Mouse (Mus musculus) adrenal gland, adult 18-20 months (tissue): ENCODE data around the gene Ccr6. TPM values are rescaled to one million over a fixed set of nuclear protein-coding genes. Genes with fewer than 3 reads are reported as not detected.

ENCODE experiments used
- DNase-seq, 2 experiments: peaks; one replicate each; pipeline ENCODE4 v3.0.0; 2021 to 2022; ENCODE audit warnings: low spot score in 2 of 2
- total RNA-seq, 2 experiments: library from RNA; stranded (reverse); gene quantifications; 1 replicate in 1 of 2; 2 replicates in 1 of 2; pipeline ENCODE4 v1.2.3; 2021

Ccr6 gene
- total RNA-seq, 2 experiments from 2014 or later, result not detected

- DNase-seq, result no peak
Measured at GRCm38 (mm10) chr17:8233618-8234214, 2.1 kb upstream of the Ccr6 start.

DNA sequence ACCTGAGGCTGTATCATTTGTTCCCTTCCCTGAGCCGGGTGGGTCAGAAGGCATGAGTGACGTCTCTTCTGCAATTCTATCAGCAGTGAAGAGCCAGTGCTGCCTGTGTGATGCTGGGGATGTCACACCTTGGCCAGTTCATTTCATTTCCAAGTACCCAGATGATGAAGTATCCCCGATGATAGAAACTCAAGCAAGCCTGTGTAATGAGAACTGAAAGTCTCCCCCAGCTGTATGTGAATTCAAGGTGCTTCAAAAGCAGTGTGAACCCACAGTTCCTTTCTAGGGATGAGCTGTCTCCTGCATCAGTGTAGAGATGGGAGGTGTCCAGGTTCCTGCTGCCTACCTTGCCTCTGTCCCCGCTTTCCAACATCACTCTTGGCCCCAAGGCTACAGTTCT is 1.3 kb upstream of the Ccr6 start:
- no peak for DNase-seq

DNA sequence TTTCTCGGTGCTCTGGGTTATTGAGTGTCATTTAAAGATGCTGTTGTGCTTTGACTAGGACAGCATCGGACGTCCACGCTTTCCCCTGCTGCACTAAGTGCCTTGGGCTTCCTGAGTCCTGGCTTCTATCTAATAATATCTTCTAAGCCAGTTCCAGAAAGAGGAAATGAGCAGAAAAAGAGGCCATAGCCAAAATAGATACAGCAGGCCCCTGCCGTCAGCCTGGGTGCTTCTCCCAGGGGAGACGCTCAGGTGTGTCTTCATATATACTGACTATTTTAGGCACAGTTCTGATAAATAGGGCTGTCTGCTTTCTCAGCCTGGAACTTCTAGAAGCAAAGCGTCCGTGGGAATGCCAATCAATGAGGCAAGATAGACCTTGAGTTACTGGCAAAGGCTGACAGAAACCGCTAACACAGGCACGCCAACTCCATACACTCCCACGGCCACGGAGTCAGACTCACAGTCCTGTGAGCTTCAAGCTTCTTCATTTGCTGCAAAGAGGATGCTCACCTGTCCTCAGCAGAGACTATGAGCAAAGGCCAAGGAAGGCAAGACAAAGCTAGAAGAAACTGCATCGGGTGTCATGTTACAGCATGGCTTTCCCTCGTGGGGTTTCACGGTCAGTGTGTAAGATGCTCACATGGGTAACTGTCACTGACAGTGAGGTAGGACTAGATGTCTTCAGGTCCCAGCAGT is 2.3 kb downstream of the Ccr6 start:
- DNase-seq, result no peak

GRCm38 (mm10) chr17:8239561-8239960 is 3.7 kb downstream of the Ccr6 start:
- DNase-seq, result no peak

GRCm38 (mm10) chr17:8240517-8240916 is 4.7 kb downstream of the Ccr6 start:
- DNase-seq, result no peak

- DNase-seq, result no peak
Measured at GRCm38 (mm10) chr17:8241645-8242044, 5.8 kb downstream of the Ccr6 start.

GRCm38 (mm10) chr17:8242186-8242585 is 6.3 kb downstream of the Ccr6 start:
- DNase-seq, result no peak

DNA sequence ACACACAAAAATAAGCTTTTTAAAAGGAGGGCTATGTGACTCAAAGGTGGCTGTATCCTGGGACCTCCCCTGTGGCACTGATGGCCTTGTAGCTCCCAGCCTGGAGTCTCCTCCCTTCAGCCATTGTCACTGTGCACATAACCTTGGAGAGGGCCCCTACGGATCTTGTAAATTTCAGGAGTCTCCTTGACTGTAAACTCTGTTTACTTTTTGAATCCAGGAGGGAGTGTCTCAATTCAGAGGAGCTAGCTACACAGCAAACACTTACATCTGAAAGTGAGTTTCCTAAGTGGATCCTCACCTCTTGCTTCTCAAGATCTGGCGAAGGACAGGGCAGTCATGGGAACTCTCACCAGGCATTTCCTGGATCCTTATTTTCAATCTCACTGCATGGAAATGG is 8.3 kb downstream of the Ccr6 start:
- DNase-seq, result no peak

GRCm38 (mm10) chr17:8246102-8246754 is 10.4 kb downstream of the Ccr6 start:
- no peak for DNase-seq

DNA sequence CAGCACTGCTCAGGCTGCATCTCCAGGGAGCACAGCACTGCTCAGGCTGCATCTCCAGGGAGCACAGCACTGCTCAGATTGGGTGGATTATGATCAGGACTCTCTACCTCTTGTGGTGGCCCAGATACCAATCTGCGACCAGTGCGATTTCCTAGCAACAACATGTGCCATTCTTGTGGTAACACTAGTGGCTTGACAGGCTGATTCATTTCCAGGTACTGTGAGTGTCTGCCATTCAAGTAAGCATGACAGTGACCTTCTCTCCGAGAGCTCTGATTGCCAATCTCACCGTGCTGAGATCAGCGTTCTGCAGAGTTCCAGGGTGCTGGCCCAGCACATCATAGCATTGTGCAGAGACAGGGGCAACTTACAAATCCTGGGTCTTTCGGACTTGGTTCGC is 15.9 kb downstream of the Ccr6 start:
- no peak for DNase-seq

- DNase-seq, result no peak
Measured at GRCm38 (mm10) chr17:8254268-8254667, 18.4 kb downstream of the Ccr6 start.

DNA sequence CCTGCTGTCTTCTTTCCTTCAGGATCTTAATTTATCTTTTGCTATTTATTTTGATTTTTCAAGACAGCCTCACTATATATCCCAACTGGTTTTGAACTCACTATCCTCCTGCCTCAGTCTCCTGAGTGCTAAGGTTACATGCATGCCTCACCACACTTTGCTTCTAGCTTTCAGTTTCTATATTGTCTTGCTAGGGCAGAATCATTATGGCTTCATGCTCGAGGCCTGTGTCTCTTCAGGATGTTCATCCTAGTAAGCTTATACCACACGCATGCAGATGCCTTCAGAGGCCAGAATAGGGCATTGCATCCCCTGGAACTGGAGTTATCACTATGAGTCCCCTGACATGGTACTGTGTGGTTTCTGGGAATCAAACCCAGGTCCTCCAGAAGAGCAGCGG is 19.1 kb downstream of the Ccr6 start:
- DNase-seq, result no peak

GRCm38 (mm10) chr17:8255583-8255982 is 19.7 kb downstream of the Ccr6 start:
- DNase-seq, result no peak

GRCm38 (mm10) chr17:8256982-8257381 is 21.1 kb downstream of the Ccr6 start:
- DNase-seq, result no peak

- DNase-seq, result peak in 1 of 2 experiments; percentile 35
Measured at GRCm38 (mm10) chr17:8264638-8265037, 28.8 kb downstream of the Ccr6 start.

DNA sequence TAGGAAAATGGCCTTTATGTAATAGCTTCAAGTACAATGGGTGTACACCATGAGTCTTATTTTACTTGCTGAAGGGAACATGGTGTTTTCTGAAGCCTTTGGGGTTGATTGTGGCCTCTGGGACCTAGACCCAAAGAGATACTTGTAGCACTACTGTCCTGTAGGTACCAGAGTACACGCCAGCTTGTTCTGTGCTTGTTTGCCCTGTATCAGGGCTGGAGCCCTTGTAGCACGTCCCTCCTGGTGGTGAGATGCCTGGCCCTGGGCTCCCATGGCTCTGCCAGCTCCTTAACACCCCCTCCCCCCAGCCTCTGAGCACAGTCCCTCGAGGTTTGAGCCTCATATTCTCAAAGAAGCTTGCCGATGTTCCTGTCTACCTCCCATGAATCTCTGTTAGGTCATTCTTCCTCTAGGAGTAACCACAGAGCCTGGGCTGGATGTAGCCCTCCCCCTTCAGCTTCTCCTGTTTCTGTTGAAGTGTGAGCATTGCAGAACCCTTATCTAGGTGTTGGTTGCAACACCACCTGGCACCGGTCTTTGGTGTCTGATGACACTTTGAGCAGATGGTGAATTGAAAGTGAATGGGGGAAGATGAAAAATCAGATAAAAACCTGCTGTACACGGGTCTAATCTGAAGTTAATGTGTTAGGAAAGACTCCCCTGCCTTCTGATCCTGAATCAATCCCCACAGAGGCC is 36.4 kb downstream of the Ccr6 start:
- DNase-seq, result no peak

DNA sequence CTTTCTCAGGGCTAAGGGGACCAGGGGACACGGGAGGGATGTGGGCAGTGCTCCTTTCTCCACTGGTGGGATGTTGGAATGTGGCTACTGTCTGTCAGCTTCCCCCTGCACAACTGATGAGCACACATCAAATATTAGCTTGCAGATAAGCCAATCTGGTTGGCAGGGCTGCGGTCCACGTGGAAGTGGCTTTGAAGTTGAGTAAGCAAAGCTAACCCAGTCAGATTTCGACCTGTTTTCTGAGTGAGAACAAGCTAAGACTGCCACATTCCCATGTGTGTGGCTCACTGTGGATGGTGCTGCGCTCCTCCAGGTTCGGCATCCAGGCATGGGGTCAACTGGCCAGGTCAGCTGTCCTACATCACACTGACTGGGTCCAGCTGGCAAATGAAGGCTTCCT is 37.1 kb downstream of the Ccr6 start:
- DNase-seq, result no peak

GRCm38 (mm10) chr17:8276071-8276470 is 40.2 kb downstream of the Ccr6 start:
- no peak for DNase-seq

- DNase-seq, result no peak
Measured at GRCm38 (mm10) chr17:8276680-8277079, 40.8 kb downstream of the Ccr6 start.

DNA sequence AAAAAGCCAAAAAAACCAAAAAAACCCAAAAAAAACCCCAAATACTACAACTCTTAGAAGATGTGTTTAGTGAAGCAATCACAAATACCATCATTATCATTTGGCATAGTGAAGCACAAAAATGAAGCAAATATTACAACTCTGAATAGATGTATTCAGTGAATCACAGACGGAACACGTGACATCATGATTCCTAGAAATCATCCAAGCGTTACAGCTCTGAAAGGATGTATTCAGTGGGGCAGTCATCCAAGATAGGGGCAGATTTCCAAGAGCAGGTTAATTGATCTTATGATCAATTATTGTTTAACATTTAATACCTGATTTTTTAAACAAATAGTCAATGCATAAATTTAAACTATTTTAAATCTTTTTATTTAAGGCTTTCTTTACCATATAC is 41.4 kb downstream of the Ccr6 start:
- DNase-seq, result no peak

- no peak for DNase-seq
Measured at GRCm38 (mm10) chr17:8278356-8278755, 42.5 kb downstream of the Ccr6 start.
